Mouse (Mus musculus): ENCODE data around the gene Gm27029. TPM values are rescaled to one million over a fixed set of nuclear protein-coding genes. Genes with fewer than 3 reads are reported as not detected.
"Not testable (repeated sequence)": the region's sequence is repeated elsewhere in the genome, so short reads cannot be mapped to it uniquely, and the experiment has no call there.

The Gm27029 gene
- total RNA-seq, 2 experiments from 2014 or later, result 0.95 to 1.7 TPM

DNA sequence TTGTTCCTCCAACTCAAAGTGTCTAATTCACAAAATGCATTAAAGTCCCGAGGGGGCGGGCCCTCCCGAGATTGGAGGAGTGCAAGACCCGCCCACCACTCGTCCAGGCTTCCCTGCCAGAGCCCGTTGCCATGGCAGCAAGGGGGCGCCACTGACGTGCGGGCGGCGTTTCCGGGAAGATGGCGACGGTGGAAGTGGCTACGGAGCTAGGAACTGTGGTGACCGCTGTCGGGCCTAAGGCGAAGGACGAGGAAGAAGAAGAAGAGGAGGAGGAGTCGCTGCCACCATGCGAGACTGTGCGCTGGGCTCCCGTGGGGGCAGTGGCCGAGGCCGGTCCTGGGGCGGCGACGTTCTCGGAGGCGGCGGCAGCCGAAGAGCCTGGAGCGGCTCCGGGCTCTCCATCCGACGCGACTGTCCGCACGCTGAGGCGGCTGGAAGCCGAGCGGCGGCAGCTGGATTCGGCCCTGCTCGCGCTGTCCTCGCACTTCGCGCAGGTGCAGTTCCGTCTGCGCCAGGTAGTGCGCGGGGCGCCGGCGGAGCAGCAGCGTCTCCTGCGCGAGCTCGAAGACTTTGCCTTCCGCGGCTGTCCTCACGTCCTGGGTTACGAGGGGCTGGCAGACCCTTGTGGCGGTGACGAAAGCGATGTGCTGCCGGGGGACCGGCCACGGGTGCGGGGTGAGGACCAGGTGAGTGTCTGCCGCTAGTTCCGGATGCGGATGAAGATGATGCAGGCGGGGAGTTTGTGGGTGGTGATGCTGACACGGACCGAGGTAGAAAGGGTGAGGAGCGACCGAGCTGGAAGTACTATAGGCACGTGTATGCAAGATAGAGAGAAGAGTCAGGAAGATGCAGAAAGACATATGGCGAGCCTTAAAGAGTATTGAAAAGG, 573 bp upstream of the Gm27029 start, which contains the start of the genes Rundc1 and Ptges3l:
Rundc1 (plus strand) TSS at position 161 of the 889 bp plus-strand sequence.
Ptges3l (minus strand) TSS at position 409 of the 889 bp plus-strand sequence.
- peak; percentile 99 for ATAC-seq (ENCODE audit: poor library complexity, severe bottlenecking)

DNA sequence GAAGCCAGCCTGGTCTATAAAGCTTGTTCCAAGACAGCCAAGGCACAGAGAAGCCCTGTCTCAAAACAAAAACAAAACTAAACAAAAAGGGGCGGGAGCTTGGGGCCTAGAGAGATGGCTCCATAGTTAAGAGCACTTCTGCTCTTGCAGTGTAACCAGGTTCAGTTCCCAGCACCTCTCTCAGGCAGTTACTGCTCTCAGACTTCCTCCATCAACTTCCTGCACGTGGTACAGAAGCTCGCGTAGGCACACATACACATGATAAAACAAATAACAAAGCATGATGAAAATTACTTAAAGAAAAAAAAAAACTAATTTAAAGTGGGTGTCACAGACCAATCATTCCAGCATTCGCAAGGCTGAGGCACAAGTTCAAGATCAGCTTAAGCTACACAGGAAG, 4.4 kb downstream of the Gm27029 start:
- no peak for ATAC-seq (ENCODE audit: poor library complexity, severe bottlenecking)

DNA sequence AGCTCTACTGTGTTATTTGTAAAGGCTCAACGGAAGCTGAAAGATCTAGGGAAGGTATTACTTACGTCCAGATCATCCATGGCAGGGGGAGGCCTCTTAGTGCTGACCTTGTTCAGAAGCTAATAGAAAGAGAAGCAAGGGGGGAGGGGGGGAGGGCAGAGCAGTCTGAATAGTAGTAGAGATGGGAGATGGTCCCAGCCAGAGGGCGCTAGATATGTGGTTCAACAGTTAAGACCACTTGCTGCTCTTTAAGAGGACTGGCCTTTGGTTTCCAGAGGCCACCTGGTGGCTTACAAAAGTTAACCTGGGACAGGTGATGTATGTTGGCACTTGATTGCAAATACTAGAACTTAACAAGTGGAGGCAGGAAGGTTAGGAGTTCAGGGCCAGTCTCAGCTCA, 5.0 kb downstream of the Gm27029 start:
- ATAC-seq (ENCODE audit: poor library complexity, severe bottlenecking), result no peak

DNA sequence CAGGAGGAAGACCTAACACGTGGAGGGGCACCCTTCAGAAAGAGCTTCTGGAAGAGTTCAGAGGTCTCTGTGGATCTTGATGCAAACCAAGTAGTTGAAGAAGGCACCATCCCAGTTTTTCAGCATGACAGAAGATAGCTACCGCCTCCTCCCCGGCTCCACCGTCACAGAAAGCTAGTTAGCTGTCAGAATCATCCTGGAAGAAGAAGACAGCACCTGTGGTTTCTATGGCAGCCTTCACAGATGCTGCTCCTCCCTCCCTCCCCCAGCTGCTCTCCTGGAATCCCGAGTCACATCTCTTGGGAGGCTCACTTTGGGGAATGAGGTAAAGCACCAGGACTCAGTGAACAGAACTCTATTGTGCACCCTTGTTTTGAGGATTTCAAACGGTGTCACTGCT, 5.6 kb downstream of the Gm27029 start:
- no peak for ATAC-seq (ENCODE audit: poor library complexity, severe bottlenecking)

DNA sequence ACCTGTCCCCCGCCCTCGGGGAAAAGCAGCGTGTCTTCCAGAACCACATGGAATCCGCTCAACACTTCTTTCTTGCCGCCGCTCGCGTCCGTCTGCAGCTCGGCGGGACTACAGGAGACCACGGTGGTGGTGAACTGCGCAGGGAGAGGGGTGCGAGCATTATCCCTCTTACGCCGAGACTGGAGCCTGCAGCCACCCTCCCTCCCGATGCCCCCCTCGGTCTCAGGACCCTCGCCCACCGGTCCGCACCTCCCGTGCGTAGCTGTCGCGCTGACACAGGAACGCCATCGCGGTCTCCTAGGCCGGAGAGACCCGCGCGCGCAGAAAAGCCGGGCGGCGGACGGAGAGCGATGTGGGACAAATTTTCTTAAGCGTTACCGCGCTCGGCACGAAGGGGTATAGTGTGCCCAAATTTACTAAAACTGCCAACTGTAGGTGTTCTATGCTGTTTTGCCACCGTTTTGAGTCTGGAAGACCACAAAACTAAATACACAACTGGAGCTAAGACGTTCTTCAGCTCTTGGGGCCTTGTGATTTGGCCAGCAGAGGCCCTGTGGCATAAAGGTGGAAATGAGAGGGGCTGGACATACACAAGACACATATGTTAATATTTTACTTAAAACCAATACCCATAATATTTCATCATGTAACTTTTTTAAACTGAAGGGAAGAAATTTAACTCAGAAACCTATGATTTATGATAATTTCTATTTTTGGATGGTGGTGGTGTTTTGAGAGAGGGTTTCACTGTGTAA, 7.3 kb downstream of the Gm27029 start, which contains the start of gene Aarsd1:
Aarsd1 (minus strand) TSS at position 515 of the 755 bp plus-strand sequence.
- peak; percentile 93 for ATAC-seq (ENCODE audit: poor library complexity, severe bottlenecking)

DNA sequence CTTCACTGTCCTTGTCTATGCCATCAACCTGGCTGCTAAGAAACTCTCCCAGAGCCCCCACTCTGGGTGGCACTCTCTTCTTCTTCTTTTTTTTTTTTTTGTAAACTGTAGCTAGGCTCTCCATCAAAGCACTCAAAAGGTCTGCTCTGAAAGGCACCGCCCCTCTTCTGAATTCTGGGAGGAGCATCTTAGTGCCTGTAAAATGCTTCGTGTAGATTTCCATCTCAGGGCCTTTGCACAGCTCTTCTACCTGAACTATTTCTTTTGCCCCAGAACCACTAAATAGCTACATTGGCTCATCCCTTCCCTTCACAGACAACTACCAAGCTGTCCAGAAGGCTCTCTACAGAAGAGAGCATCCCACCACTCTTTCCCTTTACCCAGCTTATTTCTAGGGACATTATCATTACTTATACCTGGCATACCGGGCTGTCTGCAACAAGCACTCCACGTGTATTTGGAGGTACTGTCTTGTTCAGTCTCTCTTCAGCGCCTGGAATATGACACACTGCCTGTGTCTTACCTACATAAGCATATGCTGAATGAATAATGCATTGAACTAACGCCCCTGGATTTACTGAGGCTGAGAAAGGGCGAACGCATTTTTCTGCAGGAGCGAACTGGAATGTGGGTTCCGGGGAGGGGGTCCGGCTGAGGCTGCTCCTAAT, 8.0 kb downstream of the Gm27029 start:
- peak; percentile 32; the same call in 1 of the 2 replicates for ATAC-seq (ENCODE audit: poor library complexity, severe bottlenecking)

DNA sequence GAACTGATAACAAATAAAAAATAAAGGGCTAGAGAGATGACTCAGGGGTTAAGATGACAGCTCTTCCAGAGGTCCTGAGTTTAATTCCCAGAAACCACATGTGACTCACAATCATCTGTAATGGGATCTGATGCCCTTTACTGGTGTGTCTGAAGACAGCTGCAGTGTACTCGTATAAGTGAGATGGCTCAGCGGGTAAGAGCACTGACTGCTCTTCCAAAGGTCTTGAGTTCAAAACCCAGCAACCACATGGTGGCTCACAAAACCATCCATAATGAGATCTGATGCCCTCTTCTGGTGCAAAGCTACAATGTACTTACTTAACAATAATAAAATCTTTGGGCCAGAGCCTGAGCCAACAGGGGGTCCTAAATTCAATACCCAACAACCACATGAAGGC, 9.3 kb downstream of the Gm27029 start:
- ATAC-seq (ENCODE audit: poor library complexity, severe bottlenecking), result no peak

DNA sequence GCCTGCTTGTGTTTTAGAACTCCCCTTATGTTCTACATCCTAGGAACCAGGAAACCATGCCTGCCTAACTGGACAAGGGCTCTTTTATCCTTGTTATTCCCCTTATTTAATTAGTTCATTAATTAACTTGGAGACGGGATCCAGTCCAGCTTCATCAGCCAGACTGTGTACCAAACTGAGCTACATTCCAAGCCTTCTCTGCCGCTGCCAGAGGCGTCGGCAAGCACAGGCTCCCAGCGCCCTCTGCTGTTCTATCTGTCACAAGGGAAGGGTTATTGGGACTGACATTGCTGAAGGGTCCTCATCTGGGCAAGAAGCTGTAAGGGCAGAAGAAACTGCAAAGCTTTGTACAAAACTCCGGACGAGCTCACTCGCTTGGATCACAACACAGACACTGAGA, 29.5 kb downstream of the Gm27029 start:
- 0 out of 2 replicates have a peak, but pooled peaks have one; percentile 40 for ATAC-seq (ENCODE audit: poor library complexity, severe bottlenecking)

DNA sequence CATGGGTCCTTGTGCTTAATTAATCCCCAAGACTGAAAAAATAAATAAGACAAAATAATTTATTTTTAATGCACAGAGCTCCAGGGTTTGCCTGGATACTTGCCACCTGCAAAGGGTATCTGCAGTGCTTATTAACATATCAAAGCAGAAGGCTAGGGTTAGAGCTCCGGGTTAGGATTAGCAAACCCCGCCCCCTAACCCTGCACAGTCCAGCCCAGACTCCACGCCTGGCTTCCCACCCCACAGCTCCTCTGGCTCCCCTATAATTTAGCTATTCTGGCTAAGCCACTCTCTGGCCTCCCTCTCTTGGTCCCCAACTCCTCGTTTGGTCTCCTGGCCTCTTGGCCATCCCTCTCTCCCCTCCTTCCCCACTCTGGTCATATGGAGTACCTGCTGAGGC, 42.8 kb downstream of the Gm27029 start:
- no peak for ATAC-seq (ENCODE audit: poor library complexity, severe bottlenecking)

DNA sequence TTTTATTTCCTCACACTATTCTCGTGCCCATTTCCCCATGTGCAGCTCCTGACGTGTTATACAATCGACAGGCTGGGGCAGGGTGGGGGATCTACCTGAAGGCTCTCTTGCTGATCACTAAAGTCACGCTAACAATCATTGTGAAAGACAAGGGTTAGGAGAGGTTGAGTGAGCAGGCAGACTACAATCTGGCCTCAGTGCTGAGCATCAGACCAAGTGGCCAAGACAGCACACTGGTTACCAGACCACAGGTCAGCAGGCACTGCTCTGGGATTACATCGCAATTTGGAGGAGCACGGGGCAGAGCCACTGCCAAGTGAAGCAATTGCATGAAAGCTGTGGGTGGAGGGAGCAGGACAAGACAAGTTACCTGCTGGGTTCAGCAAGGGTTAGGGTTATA, 45.7 kb downstream of the Gm27029 start:
- no peak for ATAC-seq (ENCODE audit: poor library complexity, severe bottlenecking)

DNA sequence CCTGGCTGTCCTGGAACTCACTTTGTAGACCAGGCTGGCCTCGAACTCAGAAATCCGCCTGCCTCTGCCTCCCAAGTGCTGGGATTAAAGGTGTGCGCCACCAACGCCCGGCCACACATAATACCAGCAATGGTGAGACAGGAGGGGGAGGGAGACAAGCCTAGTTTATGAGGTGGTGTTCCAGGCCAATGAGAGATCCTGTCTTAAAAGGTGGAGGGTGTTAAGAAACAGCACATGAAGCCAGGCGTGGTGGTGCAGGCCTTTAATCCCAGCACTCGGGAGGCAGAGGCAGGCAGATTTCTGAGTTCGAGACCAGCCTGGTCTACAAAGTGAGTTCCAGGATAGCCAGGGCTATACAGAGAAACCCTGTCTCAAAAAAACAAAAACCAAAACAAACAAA, 46.4 kb downstream of the Gm27029 start:
- ATAC-seq (ENCODE audit: poor library complexity, severe bottlenecking), result not testable (repeated sequence)

DNA sequence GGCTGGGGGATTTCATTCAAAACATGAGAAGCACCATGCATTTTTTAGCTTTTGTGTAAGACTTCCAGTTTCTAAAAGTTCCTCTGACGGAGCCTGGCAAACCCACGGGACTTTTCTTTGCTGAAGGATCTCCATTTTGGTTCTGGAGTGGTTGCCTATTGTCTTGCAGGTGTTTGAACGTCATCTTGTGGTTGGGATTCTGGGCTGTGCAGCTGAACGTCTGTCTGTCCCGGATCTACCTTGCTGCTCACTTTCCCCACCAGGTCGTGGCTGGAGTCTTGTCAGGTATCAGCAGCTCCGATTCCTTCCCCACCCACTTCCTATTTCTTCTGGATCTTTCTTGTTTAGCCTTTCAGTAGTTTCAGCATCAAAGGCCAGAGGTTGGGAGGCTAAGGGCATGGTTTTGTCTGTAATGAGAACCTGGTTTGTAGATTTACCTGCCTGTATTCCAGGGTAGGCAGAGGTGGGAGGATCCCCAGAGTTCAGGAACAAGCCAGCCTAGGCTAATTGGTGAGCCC, 50.1 kb downstream of the Gm27029 start:
- ATAC-seq (ENCODE audit: poor library complexity, severe bottlenecking), result no peak

DNA sequence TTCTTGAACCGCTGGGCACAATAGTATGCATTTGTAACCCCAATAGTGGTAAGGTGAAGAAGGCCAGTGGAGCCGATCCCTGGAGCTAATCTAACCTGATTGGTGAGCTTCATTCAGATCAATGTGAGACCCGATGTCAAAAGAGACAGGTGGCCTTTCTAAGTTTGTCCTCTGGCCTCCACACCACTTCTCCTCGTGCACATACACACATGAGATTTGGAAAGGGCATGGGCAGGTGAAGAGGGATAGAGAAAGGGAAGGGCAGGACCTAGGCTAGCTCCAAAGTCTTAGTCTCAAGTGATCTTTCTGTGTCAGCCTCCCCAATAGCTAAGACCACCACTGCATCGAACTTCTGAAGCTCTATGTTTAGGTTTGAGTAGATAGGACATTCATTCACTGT, 54.5 kb downstream of the Gm27029 start:
- ATAC-seq (ENCODE audit: poor library complexity, severe bottlenecking), result no peak

DNA sequence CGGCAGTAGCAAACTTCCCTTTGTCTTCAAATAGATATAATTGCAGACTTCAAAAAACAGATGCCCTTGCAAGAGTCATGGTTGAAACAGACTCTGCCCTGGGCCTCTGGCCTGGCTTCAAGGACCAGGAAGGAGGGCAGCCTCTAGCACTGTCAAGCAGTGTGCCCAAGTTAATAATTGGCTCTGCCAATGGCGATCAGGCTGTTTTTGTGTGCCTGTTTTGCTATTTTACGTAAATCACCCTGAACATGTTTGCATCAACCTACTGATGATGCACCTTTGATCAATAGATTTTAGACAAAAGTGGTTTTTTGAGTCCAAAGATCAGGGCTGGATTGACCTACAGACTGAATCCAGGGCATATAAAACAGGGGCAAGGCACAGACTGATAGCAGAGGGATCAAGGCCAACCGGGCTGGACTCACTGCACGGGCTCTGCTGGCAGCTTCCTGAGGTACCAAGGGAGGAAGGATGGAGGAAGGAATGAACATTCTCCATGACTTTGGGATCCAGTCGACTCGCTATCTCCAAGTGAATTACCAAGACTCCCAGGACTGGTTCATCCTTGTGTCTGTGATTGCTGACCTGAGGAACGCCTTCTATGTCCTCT, 57.2 kb downstream of the Gm27029 start, which contains the start of gene G6pc:
G6pc (plus strand) TSS at position 236 of the 610 bp plus-strand sequence.
- no peak for ATAC-seq (ENCODE audit: poor library complexity, severe bottlenecking)

DNA sequence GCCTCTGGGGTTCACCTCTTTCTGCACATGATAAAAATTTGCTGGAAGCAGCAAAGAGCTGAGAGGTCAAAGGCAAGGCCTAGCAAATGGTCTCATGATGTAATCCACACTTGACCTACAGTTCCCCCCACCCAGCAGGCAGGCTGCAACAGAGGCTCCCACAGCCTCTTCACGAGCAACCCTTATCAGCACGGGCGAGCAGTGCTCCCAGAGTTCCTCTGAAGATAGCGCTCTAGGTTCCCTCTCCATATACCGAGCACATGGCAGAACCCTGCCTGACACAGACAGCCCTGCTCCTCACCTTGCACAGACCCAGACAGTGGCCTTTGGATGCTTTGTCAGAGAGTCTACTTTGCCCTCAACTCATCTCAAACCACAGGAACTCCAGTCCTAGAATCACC, 60.1 kb downstream of the Gm27029 start:
- ATAC-seq (ENCODE audit: poor library complexity, severe bottlenecking), result no peak

DNA sequence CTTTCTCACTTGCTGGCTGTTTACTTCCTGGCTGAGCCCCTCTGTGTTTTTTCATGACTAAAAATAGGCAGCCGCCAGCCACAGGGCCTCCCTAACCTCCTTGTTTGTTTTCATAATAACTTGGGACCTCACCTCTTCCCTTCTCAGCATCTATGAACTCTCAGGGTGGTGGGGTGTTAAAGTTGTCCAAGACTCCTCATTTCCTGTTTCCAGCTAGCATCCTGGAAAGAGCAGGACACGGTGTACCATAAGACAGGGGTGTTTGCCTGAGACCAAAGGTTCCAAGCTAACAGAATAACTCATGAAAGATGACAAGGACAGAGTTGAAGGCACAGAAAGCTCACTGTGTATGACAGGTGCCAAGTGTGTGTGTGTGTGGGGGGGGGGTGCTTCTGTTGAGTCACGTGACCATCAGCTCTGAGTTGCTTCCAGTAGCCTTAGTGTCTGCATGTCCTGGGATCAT, 63.9 kb downstream of the Gm27029 start:
- ATAC-seq (ENCODE audit: poor library complexity, severe bottlenecking), result no peak

DNA sequence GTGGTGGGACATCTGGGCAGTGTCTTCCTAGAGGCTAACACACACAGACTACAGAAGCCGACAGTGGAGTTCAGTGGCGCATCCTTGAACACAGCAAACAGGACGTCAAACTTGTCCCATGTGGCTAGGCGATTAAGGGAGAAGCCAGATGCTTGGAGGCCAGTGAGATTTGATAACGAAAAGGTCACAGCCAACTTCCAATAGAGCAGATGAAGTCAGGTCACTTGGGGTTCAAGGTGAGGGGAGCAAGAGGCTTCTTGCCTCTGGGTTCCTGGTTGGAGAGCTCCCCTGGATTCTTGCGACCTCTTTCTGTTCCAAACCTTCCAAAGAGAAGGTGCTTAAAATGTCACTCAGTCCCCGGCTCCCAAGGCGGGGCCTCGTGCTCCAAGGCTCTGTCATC, 64.8 kb downstream of the Gm27029 start:
- ATAC-seq (ENCODE audit: poor library complexity, severe bottlenecking), result no peak

DNA sequence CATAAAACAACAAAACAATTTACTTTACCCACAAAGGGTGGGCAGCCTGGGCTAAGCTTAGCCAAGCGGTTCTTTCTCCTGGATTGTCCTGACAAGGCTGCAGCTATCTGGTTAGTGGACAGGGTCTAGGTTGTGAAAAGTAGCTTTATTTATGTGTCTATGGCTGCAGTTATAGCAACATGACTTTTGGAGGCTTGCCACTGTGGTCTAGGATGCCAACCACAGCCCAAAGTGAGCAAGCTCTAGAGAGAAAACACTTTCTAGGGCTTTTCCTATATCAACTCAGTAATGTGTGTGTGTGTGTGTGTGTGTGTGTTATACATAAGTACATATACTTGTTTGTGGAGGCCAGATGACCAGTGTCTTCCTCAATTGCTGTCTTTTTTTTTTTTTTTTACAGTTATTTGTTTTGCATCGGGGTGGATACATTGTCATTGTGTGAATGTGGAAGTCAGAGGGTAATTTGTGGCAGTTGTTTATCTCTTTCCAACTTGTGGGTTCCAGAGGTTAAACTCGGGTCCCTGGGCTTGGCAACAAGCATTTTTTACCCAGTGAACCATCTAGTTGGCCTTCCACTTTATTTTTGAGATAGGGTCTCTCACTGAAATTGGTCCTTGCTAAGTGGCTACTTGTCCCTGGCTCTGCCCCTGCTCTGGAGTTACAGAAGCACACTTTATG, 67.0 kb downstream of the Gm27029 start:
- ATAC-seq (ENCODE audit: poor library complexity, severe bottlenecking), result no peak

Measured in megakaryocyte, adult 5-6 weeks (primary cell).